Mouse (Mus musculus): ENCODE measurements around the gene Cpox. TPM values are rescaled to one million over a fixed set of nuclear protein-coding genes. Genes with fewer than 3 reads are reported as not detected.

Gene Cpox
- 13.4 and 14.2 TPM in 2 replicates for polyA plus RNA-seq (2015; fragmentation: Nextera tagmentation; extraction: Ambion mirVana)

GRCm38 (mm10) chr16:58669917-58670630 is at the start of gene Cpox:
Cpox (plus strand) TSS chr16:58670292.
- Histone ChIP-seq H3K27me3 (replicated peaks; ENCODE audit: insufficient read depth, low read length) (no peaks in the 10 kb centered on the region), H3K36me3 (ENCODE audit: insufficient read depth, low read length) (0 out of 2 replicates have a peak, but pooled peaks cover 2% of the 10 kb centered on the region), H3K4me1 (ENCODE audit: insufficient read depth, low read depth, low read length) (peaks cover 3% of the 10 kb centered on the region; the same call in 1 of the 2 replicates), H3K9me3 (ENCODE audit: low read length) (no peaks in the 10 kb centered on the region), H3K4me2 (replicated peaks; ENCODE audit: low read depth, low read length) (peak within 1 kb of the TSS; percentile 95), H3K4me3 (ENCODE audit: low read depth, low read length) (peak within 1 kb of the TSS; percentile 65), H3K27ac (ENCODE audit: low read length) (peak within 1 kb of the TSS; percentile 62), H3K9ac (replicated peaks; ENCODE audit: low read depth) (peak within 1 kb of the TSS; percentile 54)
- peak; percentile 98 for ATAC-seq
- peak; percentile 88 for DNase-seq (ENCODE audit: low spot score)
- under 1% methylated on average over 39 of the region's 51 CpGs for WGBS
- TF ChIP-seq CTCF (IDR thresholded peaks at IDR 0.05) (peak; percentile 28), EP300 (IDR thresholded peaks at IDR 0.05) (no peak)

- 65% methylated on average over 3 of the region's 3 CpGs for WGBS
- Histone ChIP-seq H3K27me3 (replicated peaks; ENCODE audit: insufficient read depth, low read length) (no peaks in the 10 kb centered on the region), H3K9ac (replicated peaks; ENCODE audit: low read depth) (no peak overlapping the region), H3K4me1 (ENCODE audit: insufficient read depth, low read depth, low read length) (no peaks in the 10 kb centered on the region), H3K27ac (ENCODE audit: low read length) (no peak overlapping the region), H3K9me3 (ENCODE audit: low read length) (no peaks in the 10 kb centered on the region), H3K4me2 (replicated peaks; ENCODE audit: low read depth, low read length) (no peak overlapping the region), H3K36me3 (ENCODE audit: insufficient read depth, low read length) (no peaks in the 10 kb centered on the region), H3K4me3 (ENCODE audit: low read depth, low read length) (no peak overlapping the region)
- TF ChIP-seq EP300 (IDR thresholded peaks at IDR 0.05) (no peak), CTCF (IDR thresholded peaks at IDR 0.05) (no peak)
- ATAC-seq (peak; percentile 76), DNase-seq (ENCODE audit: low spot score) (peak; percentile 57)
Measured at GRCm38 (mm10) chr16:58622377-58622776, 47.7 kb upstream of the Cpox start.

- Histone ChIP-seq H3K27me3 (replicated peaks; ENCODE audit: insufficient read depth, low read length) (no peaks in the 10 kb centered on the region), H3K4me3 (ENCODE audit: low read depth, low read length) (no peak overlapping the region), H3K9ac (replicated peaks; ENCODE audit: low read depth) (no peak overlapping the region), H3K4me2 (replicated peaks; ENCODE audit: low read depth, low read length) (no peak overlapping the region), H3K4me1 (ENCODE audit: insufficient read depth, low read depth, low read length) (no peaks in the 10 kb centered on the region), H3K36me3 (ENCODE audit: insufficient read depth, low read length) (no peaks in the 10 kb centered on the region), H3K27ac (ENCODE audit: low read length) (no peak overlapping the region), H3K9me3 (ENCODE audit: low read length) (no peaks in the 10 kb centered on the region)
- DNase-seq (ENCODE audit: low spot score) (no peak), ATAC-seq (no peak)
- 57% methylated on average over 4 of the region's 4 CpGs for WGBS
- TF ChIP-seq CTCF (IDR thresholded peaks at IDR 0.05): no peak
- no peak for TF ChIP-seq EP300 (IDR thresholded peaks at IDR 0.05)
Measured at GRCm38 (mm10) chr16:58623114-58623513, 47.0 kb upstream of the Cpox start.

GRCm38 (mm10) chr16:58623944-58624343 is 46.1 kb upstream of the Cpox start:
- peak; percentile 85 for TF ChIP-seq CTCF (IDR thresholded peaks at IDR 0.05)
- TF ChIP-seq EP300 (IDR thresholded peaks at IDR 0.05): no peak
- Histone ChIP-seq H3K4me2 (replicated peaks; ENCODE audit: low read depth, low read length) (no peak overlapping the region), H3K9ac (replicated peaks; ENCODE audit: low read depth) (no peak overlapping the region), H3K27me3 (replicated peaks; ENCODE audit: insufficient read depth, low read length) (no peaks in the 10 kb centered on the region), H3K36me3 (ENCODE audit: insufficient read depth, low read length) (no peaks in the 10 kb centered on the region), H3K9me3 (ENCODE audit: low read length) (no peaks in the 10 kb centered on the region), H3K4me1 (ENCODE audit: insufficient read depth, low read depth, low read length) (no peaks in the 10 kb centered on the region), H3K4me3 (ENCODE audit: low read depth, low read length) (no peak overlapping the region), H3K27ac (ENCODE audit: low read length) (no peak overlapping the region)
- peak; percentile 54 for DNase-seq (ENCODE audit: low spot score)
- 71% methylated on average over 6 of the region's 6 CpGs for WGBS
- no peak for ATAC-seq

GRCm38 (mm10) chr16:58627597-58628335 is 42.3 kb upstream of the Cpox start:
- Histone ChIP-seq H3K27ac (ENCODE audit: low read length) (no peak overlapping the region), H3K4me2 (replicated peaks; ENCODE audit: low read depth, low read length) (no peak overlapping the region), H3K4me1 (ENCODE audit: insufficient read depth, low read depth, low read length) (no peaks in the 10 kb centered on the region), H3K9me3 (ENCODE audit: low read length) (no peaks in the 10 kb centered on the region), H3K27me3 (replicated peaks; ENCODE audit: insufficient read depth, low read length) (no peaks in the 10 kb centered on the region), H3K4me3 (ENCODE audit: low read depth, low read length) (no peak overlapping the region), H3K36me3 (ENCODE audit: insufficient read depth, low read length) (no peaks in the 10 kb centered on the region), H3K9ac (replicated peaks; ENCODE audit: low read depth) (no peak overlapping the region)
- WGBS: 78% methylated on average over 4 of the region's 4 CpGs
- TF ChIP-seq CTCF (IDR thresholded peaks at IDR 0.05) (peak; percentile 39; the same call in 1 of the 2 replicates), EP300 (IDR thresholded peaks at IDR 0.05) (no peak)
- ATAC-seq (no peak), DNase-seq (ENCODE audit: low spot score) (no peak)

GRCm38 (mm10) chr16:58628336-58628680 is 41.8 kb upstream of the Cpox start:
- no peaks in the 10 kb centered on the region for H3K9me3 ChIP-seq (ENCODE audit: low read length)
- no peak for TF ChIP-seq EP300 (IDR thresholded peaks at IDR 0.05)
- TF ChIP-seq CTCF (IDR thresholded peaks at IDR 0.05): no peak
- H3K36me3 ChIP-seq (ENCODE audit: insufficient read depth, low read length): no peaks in the 10 kb centered on the region
- no peaks in the 10 kb centered on the region for H3K27me3 ChIP-seq (replicated peaks; ENCODE audit: insufficient read depth, low read length)
- WGBS: 86% methylated on average over 2 of the region's 2 CpGs
- no peaks in the 10 kb centered on the region for H3K4me1 ChIP-seq (ENCODE audit: insufficient read depth, low read depth, low read length)
- no peak for DNase-seq (ENCODE audit: low spot score)
- H3K4me3 ChIP-seq (ENCODE audit: low read depth, low read length): no peak overlapping the region
- H3K9ac ChIP-seq (replicated peaks; ENCODE audit: low read depth): no peak overlapping the region
- no peak for ATAC-seq
- H3K4me2 ChIP-seq (replicated peaks; ENCODE audit: low read depth, low read length): no peak overlapping the region
- H3K27ac ChIP-seq (ENCODE audit: low read length): no peak overlapping the region

Data from lung, postnatal 0 days (tissue).